Mouse (Mus musculus): ENCODE measurements around the gene Ccdc78.

GRCm38 (mm10) chr17:25755086-25755485, 31.3 kb upstream of the Ccdc78 start:
- TF ChIP-seq CTCF (IDR thresholded peaks at IDR 0.05): no peak
- TF ChIP-seq EP300 (IDR thresholded peaks at IDR 0.05): no peak

Measured in lung, postnatal 0 days (tissue).